Mouse (Mus musculus) cerebellum, adult 11 months (tissue): ENCODE results near the gene Sdha.

Experiments used
- DNase-seq: peaks from one replicate; pipeline ENCODE4 v3.0.0; 2022

Gene Sdha

GRCm38 (mm10) chr13:74349566-74350434 is at the start of gene Sdha, which contains the start of gene Ccdc127:
Gene Sdha (minus strand): TSS chr13:74350280.
Gene Ccdc127 (plus strand): TSS chr13:74350309.
- peak; percentile 96 for DNase-seq

- no peak for DNase-seq
Measured at GRCm38 (mm10) chr13:74399298-74399839, 49.3 kb upstream of the Sdha start, which contains the start of gene Ftl1-ps1. Gene Ftl1-ps1 (plus strand): TSS chr13:74399694.

GRCm38 (mm10) chr13:74391156-74391555 is 41.1 kb upstream of the Sdha start:
- no peak for DNase-seq

- DNase-seq, result peak; percentile 49
Measured at GRCm38 (mm10) chr13:74390371-74390990, 40.4 kb upstream of the Sdha start, which contains the start of gene Zfp72. Gene Zfp72 (minus strand): TSS chr13:74390836.

- DNase-seq, result no peak
Measured at GRCm38 (mm10) chr13:74389730-74390129, 39.6 kb upstream of the Sdha start.

- no peak for DNase-seq
Measured at GRCm38 (mm10) chr13:74382289-74382688, 32.2 kb upstream of the Sdha start.

- DNase-seq, result no peak
Measured at GRCm38 (mm10) chr13:74381533-74382276, 31.6 kb upstream of the Sdha start.

- DNase-seq, result no peak
Measured at GRCm38 (mm10) chr13:74363859-74364235, 13.8 kb upstream of the Sdha start, which contains the start of gene Lrrc14b. Gene Lrrc14b (minus strand): TSS chr13:74364005.

- no peak for DNase-seq
Measured at GRCm38 (mm10) chr13:74363176-74363858, 13.2 kb upstream of the Sdha start.

- DNase-seq, result no peak
Measured at GRCm38 (mm10) chr13:74362218-74362617, 12.1 kb upstream of the Sdha start.

- no peak for DNase-seq
Measured at GRCm38 (mm10) chr13:74356491-74356890, 6.4 kb upstream of the Sdha start.

- no peak for DNase-seq
Measured at GRCm38 (mm10) chr13:74350435-74350906, 391 bp upstream of the Sdha start.

GRCm38 (mm10) chr13:74341036-74341435 is 9.0 kb downstream of the Sdha start:
- DNase-seq, result no peak

- no peak for DNase-seq
Measured at GRCm38 (mm10) chr13:74329321-74329720, 20.8 kb downstream of the Sdha start.

GRCm38 (mm10) chr13:74317170-74317849 is 32.8 kb downstream of the Sdha start, which contains the start of gene Pdcd6:
Gene Pdcd6 (minus strand): TSS chr13:74317580.
- DNase-seq, result peak; percentile 82

- no peak for DNase-seq
Measured at GRCm38 (mm10) chr13:74316789-74317169, 33.3 kb downstream of the Sdha start.

- no peak for DNase-seq
Measured at GRCm38 (mm10) chr13:74316386-74316785, 33.7 kb downstream of the Sdha start.

- DNase-seq, result no peak
Measured at GRCm38 (mm10) chr13:74314616-74315015, 35.5 kb downstream of the Sdha start.

- no peak for DNase-seq
Measured at GRCm38 (mm10) chr13:74305780-74306179, 44.3 kb downstream of the Sdha start.

- DNase-seq, result no peak
Measured at GRCm38 (mm10) chr13:74305380-74305779, 44.7 kb downstream of the Sdha start.
